Mouse (Mus musculus) 416B (cell line): ENCODE results near the gene Gigyf2.

Experiments used
- DNase-seq: peaks from one replicate; pipeline ENCODE4 v3.0.0; 2011; ENCODE audit warnings: low read depth

Gigyf2 gene

GRCm38 (mm10) chr1:87326742-87327163 lies at the start of gene Gigyf2:
TSS of gene Gigyf2 (plus strand) at chr1:87326998.
- DNase-seq, result peak; percentile 99

GRCm38 (mm10) chr1:87280281-87280680 lies 46.5 kb upstream of the Gigyf2 start:
- no peak for DNase-seq

GRCm38 (mm10) chr1:87281599-87282412 lies 45.0 kb upstream of the Gigyf2 start:
- DNase-seq, result no peak

- no peak for DNase-seq
Measured at GRCm38 (mm10) chr1:87282413-87282788, 44.4 kb upstream of the Gigyf2 start.

DNA sequence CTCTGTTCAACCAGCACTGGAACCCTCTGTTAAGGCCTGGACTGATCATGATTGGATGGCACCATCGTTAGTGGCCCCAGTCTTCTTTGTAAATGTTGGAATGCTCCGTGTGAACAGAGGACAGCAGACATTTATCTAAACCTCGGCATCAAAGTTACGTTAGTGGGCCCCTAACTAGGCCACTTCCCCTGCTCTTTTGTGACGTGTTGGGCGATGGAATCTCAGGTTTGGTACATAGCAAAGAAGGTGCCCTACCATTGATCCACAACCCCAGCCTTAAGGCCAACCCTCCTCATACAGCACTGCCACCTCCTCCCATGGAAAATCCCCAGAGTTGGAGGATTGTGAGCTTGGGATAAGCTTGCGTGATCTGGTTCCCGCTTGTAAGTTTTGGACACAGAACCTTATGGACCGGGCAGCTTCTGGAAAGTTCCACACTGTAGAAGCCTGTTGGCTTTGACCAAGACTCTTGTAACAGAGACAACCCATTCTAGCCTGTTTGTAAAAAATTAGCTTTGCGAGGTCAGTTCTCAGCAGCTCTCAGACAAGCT lies 43.3 kb upstream of the Gigyf2 start:
- DNase-seq, result no peak

DNA sequence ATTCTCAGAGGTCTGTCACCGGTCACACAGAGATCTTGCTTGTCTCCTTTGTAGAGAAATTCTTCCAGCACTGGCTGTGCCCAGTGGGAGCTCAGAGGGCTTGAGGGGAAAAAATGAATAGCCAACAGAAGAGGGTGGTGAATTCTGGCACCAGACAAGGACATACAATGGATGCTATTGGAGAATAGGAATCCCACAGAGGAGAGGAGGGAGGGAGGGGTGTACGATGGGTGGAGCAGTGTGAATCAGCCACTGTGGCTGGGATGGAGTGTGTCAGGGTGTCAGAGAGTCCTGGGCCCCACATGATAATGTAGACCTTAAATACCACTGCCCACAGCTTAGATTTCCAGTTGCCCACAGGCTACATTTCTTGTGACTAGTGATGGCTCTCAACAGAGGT lies 39.7 kb upstream of the Gigyf2 start:
- DNase-seq, result no peak

DNA sequence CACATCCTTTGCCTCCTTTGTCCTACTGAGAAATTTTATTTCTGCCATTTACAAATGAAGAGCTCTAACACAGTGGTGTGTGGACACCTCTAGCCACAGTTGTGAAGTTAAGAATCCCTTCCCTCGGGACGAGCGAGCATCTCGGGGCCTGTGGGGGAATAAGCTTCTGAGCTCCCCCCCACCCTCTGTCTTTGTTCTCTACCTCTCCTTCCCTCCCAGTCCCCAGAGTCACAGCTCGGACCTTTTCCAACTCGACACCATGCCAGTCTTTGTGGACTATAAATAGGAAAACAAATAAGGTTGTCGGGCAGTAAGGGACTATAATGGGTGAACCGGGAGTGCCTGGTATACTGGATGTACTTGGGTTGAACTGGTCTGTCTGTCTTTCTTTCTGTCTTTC lies 35.4 kb upstream of the Gigyf2 start:
- DNase-seq, result no peak

GRCm38 (mm10) chr1:87292420-87293190 lies 34.2 kb upstream of the Gigyf2 start:
- peak; percentile 37 for DNase-seq

GRCm38 (mm10) chr1:87294063-87294710 lies 32.6 kb upstream of the Gigyf2 start:
- DNase-seq, result no peak

DNA sequence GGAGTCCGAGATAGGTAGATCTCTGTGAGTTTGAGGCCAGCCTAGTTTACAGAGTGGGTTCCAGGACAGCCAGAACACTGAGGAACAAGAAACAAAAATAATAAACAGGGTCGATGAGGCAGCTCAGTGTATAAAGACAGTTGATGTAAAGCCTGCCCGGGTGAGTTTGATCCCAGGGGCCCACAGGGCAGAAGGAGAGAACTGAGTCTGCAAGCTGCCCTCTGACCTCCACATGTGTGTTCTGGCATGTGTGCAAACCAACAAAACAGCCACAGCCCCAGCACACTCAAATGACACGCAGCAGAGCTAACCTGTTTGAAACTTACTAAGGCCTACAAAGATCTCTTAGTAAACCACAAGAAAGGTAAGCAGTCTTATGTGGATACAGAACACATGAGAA lies 31.8 kb upstream of the Gigyf2 start:
- no peak for DNase-seq

- no peak for DNase-seq
Measured at GRCm38 (mm10) chr1:87297346-87297925, 29.4 kb upstream of the Gigyf2 start.

DNA sequence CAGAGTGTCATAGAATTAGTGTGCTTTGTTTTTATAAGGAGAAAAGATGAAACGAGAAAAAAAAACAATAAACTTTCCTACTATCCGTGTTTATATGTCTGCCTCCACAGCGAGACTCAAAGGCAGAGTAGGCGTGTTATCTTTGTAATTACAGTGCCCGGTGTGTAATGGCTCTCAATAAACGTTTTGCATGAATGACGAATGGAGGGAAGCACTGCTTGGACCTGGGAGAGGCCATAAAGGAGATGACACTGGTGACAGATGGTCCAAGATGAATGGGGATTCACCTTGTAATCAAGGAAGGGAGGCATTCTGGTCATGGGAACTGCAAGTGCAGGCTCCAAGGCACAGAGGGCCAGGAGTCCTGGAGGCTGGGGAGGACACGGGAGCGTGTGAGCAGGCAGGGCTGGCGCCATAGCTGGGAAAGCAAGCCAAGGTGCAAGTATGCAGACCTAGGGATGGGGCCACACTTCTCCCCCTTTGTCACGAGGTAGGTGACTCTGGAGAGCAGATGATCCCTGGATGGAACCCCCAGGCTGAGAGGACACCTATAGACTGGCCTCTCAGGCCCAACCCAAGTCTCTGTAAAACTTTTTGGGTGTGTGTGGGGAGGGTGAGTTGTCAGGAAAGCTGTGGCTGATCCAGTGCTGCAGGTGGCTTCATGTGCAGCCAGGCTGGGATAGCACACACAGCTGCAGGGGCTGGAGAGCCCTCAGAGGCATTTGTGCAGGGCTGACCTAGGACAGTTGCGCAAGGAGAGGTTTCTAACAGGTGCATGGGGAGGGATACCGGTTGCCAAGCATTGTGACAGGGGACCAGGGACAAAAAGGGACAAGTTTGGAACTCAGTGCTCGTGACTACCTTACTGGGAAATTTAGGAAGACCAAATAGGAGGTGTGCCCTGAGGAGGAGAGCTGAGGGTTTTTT lies 26.2 kb upstream of the Gigyf2 start:
- DNase-seq, result no peak

GRCm38 (mm10) chr1:87301971-87302370 lies 24.8 kb upstream of the Gigyf2 start:
- no peak for DNase-seq

DNA sequence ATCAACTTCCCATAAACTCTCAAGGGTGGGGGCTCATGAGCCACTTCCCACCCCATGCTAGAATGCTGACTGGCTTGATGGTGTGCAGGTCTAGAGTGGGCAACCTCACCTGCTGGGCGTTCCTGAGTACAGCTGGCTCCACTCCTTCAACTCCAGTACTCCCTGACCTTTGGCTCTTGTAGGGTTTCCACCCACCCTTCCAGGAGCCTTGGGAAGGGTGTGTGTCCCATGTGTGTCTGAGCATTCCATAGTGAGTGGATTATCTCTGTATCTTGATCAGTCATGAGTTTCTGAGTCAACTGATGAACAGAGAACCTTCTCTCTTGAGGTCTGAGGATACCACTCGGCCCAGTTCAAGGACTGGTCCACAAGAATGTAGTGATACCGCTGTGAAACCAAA lies 17.8 kb upstream of the Gigyf2 start:
- DNase-seq, result no peak

DNA sequence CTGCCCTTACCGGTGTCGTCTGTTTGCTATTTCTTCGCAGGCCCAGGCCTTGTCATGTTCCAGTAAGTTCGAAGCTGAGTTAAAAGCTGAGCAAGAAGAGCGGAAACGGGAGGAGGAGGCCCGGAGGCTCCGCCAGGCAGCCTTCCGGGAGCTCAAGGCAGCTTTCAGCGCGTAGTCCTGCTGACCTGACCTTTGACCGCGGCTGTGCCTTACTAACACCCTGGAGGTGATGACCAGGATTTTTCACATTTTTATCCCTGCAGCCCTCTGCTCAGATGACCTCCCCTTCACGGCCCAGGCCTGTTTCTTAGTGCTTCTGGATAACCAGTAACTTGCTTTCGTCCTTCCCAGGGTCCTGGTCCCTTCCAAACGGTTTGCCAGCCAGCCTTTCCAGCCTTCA lies 17.2 kb upstream of the Gigyf2 start:
- no peak for DNase-seq

DNA sequence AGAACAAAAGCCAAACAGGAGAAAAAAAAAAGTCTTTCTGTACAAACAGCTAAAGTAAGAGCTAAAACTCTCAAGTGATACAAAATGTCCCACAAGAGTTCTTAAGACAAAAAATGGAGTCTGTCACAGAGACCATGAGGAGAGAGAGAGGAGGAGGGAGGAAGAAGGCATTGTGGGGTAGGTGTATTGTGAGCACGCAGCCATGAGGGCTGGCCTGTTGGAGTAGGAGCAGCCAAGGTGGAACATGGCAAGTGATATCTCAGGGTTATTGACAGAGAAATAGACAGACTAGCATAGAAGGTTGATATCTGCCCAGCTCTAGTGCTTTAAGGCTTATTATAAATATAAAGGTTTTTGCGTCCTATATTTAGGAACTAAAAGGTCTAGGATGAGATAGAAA lies 14.1 kb upstream of the Gigyf2 start:
- no peak for DNase-seq

DNA sequence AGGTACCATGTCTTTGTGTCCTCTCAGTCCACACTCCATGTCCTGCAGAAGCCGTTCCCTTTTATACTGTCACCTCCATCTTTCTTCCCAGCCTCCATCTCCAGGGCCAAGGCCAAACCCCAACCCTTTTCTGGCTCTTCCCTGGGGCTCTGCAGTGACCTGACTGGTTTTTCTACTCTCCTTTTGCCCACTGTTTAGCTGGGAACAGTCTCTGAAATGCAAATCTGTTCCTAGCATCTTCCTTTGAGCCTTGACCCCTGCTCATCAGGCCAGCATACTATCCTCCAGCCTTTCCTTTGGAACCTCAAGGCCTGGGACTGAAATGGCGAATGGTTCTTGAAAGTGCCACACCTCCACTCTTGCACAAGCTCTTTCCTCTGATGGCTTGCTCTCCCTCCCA lies 13.7 kb upstream of the Gigyf2 start:
- no peak for DNase-seq

DNA sequence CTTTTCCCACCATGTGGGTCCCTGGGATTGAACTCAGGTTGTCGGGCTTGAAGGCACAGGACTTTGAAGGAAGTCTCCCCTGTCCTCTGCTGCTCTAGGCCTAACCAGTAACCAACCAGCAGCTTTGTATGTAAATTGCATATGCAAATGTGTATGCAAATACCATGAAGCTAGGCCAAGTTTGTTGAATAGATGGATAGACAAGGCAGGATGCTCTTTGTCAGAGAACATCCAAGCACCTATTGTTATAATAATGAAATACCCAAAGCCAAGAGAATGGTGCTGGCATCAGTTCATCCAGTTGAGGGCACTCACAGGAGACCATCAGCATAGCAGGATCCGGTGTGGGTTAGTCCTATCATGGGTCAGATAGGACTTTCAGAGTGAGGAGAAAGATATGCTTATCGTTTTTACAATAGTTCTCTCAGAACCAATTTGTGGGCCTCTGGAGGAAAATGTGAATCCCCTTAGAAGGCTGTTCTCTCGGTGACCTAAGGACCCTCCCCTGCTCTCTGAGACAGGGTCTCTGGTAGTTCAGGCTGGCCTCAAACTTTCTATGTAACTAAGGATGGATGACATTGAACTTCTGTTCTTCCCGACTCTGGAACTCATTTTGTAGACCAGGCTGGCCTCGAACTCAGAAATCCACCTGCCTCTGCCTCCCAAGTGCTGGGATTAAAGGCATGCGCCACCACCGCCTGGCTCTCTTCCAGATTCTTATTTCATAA lies 12.8 kb upstream of the Gigyf2 start:
- DNase-seq, result no peak

DNA sequence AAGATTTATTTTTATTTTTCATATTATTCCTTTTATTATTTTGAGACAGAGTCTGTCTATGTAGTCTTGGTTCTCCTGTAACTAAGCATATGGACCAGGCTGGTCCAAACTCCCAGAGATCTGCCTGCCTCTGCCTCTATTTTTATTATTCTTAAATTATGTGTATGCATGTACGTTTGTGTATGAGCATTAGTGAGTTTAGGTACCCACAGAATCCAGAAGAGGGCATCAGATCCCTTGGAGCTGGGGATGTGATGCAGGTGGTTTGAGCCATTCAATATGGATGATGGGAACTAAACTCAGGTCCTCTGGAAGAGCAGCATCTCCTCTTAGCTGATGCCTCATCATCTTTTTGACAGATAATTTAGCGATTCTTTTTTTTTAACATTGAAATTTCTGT lies 11.4 kb upstream of the Gigyf2 start:
- no peak for DNase-seq

DNA sequence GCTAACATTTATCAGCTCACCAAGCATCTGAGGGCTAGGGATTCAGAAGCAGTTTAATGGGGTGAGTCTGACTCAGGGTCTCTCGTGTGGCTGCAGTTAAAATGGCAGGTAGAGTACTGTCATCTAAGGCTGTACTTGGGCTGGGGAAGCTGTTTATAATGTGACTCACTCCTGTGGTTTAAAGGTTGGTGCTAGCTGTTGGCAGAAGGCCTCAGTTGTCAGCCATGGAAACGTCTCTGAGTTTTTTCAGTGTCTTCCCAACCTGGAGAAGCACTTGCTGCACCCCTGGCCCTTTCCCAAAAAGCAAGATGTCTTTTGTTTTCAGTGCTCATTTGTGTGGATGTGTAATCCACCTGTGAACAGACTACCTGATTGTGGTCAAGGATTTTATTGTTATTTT lies 10.9 kb upstream of the Gigyf2 start:
- peak; percentile 85 for DNase-seq
